Mouse (Mus musculus) liver, adult (tissue): Measurements from ENCODE around the gene Zdhhc1.

Experiments
- GATA4 ChIP-seq: IDR thresholded peaks from 2 replicates; pipeline ENCODE4 v1.6.1; 2014; ENCODE audit warnings: mild to moderate bottlenecking, low read length; ENCODE audit not compliant: insufficient replicate concordance

Zdhhc1 gene

DNA sequence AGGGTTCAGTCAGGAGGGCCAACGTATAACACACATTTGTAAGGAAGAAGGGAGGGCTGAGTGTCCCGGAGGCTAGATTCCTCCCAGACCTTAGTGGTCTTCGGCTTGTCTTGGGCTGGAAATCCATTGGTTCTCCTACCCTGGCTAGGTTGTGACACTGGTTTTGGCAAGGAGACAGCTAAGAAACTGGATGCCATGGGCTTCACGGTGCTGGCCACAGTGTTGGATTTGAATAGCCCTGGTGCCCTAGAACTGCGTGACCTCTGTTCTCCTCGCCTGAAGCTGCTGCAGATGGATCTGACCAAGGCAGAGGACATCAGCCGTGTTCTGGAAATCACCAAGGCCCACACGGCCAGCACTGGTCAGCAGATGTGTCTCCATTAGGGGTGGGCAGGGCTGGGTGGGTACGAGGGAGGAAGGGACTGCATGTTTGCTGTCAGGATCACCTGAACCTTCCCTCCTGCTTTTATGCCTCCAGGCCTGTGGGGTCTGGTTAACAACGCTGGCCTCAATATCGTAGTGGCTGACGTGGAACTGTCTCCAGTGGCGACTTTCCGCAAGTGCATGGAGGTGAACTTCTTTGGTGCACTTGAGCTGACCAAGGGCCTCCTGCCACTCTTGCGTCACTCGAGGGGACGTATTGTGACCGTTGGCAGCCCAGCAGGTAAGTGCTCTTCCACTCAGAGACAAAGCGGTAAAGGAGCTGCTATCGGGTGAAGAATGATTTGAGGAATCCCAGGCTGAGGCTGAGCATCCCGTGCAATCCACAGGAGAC is 25.5 kb upstream of the Zdhhc1 start:
- no peak for TF ChIP-seq GATA4

DNA sequence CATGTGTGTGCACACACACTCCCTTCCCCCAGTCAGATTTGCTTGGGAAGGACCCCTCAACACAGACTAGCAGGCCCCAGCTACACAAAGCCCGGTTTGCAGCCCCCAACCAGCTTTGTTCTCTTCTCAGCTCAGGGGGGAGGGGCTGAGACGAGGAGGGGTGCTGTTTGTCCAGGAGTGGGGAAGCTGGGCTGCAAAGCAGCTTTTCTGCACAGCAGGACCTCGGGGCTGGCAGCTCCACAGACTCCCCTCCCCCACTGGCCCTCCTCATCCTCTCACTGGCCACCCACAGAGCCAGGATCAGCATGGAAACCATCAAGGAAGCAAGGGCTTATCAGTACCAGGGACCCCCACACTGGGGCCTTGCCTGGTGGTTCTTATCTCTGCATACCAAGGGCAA is 24.4 kb upstream of the Zdhhc1 start:
- no peak for TF ChIP-seq GATA4

DNA sequence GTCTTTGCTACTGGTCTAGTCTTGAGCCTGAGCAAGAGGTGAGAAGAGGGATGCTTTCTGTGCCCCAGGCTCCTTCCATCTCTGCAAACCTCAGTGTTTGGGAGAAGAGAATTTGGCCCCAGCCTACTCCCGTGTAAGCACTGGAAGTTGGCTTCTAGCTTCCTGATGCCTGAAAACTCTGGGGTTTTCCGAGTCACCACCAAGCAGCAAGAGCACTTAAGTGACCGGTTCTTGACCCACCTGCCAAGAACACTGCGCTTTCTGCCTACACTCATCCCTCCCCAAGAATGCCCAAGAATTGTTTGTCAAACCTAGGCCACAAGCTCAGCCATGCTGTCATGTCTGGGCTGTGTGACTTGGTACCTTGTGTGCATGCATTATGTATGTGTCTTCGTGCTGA is 23.8 kb upstream of the Zdhhc1 start:
- TF ChIP-seq GATA4: no peak

DNA sequence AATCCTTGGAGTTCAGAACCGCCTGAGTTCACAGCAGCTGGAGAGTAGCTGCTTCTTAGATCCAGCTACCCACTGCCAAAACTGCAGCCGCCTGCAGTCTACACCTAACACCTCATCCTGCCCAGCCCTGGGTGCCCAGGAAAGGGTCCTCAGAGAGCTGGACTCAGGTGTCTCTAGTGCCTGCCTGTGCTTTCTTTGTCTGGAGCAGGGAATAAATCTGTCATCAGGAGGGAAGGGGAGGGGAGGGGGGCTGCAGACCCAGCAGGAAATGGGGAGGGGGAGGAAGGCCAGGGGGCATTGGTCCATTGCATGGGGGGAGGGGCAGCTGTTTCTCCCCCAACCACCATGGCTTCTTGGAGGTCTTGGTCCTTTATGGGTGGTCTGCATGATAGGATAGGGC is 22.9 kb upstream of the Zdhhc1 start:
- TF ChIP-seq GATA4: no peak

DNA sequence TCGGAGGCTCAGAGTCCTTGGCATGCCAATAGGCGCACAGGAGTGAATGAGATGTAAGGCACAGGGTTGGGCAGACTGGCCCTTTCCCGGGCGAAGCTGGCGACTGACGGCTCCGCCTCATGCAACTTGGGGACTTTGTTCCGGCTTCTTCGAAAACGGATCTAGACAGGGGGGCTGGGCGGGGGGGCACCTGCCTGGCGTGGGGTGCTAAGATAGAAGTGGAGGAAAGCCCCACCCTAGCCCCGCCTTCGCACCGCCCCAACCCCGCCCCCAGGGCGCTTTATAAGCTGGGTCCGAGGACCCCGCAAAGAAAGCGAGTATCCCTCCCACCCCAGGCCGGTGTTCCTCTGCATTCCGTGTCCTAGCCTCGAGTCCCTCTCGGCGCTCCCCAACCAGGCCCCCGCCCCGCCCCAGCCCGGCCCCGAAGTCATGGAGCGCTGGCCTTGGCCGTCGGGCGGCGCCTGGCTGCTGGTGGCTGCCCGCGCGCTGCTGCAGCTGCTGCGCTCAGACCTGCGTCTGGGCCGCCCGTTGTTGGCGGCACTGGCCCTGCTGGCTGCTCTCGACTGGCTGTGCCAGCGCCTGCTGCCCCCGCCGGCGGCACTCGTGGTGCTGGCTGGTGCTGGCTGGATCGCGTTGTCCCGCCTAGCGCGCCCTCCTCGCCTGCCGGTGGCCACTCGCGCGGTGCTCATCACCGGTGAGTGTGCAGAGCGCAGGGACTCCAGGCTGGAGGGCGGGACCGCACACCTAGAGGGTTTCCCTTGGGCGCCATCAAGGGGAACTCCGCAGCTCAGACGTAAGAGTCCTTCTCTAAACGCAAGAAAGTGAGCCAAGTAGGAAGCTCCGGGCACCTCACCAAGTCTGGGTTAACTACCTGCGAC is 22.0 kb upstream of the Zdhhc1 start, which contains the start of gene Hsd11b2:
TSS of gene Hsd11b2 (plus strand) at position 320 of the 878 bp plus-strand sequence.
- TF ChIP-seq GATA4: no peak

DNA sequence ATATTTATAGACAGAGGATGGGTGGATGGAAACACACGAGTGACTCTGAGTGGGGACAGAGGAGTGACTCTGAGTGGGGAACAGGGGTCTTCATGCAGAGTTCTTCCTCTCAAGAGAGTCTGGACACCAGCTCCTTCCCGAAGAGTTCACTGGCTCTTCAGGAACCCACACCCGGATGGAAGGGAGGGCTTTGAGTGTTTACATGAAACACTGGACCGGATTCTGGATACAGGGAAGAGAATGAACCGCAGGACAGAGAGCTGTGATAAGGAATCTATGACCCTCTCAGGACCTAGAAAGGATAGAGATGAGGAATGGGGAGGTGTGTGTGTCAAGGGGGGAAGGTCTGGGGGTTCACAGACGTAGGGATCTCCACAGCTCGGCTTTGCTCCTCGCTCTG is 20.6 kb upstream of the Zdhhc1 start:
- TF ChIP-seq GATA4: no peak

DNA sequence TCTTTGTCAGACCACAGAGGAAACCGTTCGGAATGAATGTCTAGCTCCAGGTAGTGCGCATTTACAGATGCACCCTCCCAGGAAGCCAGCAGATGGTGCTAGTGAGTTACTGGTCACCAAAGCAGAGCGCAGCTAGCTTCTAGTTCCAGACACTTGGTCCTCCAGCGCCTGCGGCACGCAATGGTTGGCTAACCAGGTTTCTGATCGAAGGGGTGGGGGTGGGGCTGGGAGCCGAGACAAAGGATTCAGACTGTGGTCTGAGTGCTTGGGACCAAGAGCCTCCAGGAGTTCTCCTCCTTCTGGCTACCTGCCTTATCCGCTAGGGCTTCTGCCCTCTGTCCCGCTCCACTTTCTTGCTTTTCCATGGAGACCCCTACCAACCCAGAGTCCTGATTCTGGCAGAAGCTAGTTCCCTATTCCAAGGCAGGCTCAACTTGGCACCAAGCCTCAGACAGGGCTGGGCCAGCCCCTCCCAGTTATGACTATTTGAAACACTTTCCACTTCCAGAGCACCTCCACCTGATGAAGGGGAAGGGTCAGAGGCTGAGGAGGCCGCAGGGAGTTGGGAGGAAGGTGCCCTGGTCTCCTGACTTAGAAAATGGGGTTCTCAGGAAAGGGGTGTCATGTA is 19.4 kb upstream of the Zdhhc1 start:
- no peak for TF ChIP-seq GATA4

DNA sequence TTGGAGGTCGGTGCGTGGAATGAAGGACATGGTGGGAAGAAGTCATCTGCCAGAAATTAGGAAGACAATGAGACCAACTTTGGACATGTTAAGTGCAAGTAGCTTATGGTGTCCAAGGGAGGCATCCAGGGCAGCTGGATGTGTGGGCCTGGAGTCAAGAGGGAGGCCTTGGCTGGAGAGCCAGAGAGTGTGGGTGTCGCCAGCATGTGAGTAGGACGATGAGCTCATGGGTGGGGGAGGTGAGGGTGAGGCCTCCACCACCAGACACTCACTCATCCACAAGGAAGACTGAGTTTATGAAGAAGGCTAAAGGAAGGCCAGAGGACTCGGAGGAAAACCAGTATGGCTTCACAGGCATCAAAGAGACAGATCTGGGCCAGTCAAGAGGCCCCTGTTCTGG is 18.0 kb upstream of the Zdhhc1 start:
- TF ChIP-seq GATA4: no peak

DNA sequence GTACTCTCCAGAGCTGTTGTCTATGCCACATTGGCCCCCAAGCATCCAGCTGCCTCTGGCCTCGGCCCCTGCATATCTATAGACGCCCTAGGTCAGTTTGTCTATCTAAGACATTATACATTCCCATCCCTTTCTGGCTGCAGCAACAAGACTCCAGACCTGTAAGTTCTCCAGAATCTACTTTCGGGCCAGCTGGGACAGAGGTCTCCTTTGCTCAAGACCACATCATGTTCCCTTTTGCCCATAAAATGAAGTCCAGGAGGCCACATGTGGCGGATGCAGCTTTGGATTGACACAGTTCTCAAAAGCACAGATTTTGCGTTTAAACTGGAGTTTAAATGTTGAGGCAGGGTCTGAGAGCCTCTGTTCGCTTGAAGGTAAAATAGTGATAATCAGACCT is 17.5 kb upstream of the Zdhhc1 start:
- no peak for TF ChIP-seq GATA4

DNA sequence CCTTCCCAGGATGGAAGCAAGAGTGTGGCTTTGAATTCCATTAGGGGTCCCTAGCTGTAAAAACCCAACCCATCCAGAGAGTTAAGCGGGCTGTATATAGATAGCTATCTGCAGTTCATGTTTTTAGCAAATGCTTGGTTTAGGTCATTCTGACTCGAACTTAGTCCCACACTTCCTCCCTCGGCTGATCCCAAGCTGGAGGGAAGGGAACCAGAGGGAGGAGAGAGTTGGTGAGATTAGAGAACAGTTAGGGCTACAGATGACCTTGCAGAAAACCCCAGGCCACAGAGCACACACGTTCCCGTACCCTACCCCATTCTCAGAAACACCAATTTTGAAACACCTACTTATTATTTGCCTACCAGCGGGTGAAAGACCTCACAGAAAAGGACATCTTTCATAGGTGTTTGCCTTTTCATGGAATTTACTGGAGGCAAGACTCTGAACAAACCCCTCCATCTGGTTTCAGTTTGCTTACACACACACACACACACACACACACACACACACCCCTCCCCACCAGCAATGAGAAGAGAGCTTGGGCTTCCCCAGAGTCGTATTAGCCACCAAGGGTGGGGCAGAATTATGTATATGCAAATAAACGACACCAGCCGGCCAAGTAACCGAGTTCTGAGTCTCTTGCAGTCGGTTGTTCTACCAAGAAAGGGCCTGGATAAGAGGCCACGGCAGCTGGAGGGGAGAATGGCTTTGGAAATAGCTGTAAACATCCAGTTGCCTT is 13.5 kb upstream of the Zdhhc1 start:
- TF ChIP-seq GATA4: no peak

DNA sequence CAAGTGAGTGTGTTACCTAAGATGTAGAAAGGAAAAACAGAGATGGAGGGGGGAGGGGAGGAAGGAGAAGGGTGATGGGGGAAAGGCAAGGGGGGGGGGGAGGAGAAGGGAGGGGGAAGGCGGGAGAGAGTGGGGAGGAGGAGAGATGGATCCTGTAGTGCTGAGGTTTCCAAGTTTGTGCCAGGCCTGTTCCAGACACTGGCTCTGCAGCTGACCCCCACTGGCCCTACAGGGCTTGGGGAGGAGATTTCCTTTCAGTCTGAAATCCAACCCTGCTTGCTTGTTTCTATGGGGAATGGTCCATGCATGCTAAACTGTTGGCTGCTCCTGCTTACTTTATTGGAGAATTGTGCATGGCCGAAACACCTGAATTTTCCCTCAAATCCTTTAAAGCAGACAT is 12.1 kb upstream of the Zdhhc1 start:
- no peak for TF ChIP-seq GATA4

DNA sequence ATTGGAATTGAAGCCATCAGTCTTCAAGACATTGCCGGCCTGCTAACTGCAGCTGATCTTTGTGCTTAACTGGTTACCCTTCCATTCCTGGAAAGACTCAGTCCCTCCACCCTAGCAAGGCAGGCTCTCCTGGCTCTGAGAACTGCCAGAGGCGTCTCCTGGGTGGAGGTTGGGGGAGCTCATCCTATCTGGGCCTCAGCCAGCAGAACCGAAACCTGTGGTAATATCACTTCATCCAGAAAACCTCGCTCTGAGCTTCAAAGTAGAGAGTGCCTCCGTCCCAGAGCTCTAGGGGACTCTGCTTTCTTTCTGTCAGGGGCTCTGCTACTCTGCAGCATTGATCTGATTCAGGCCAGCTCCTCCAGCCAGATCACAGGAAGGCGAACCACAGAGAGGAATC is 10.3 kb upstream of the Zdhhc1 start:
- TF ChIP-seq GATA4: no peak

DNA sequence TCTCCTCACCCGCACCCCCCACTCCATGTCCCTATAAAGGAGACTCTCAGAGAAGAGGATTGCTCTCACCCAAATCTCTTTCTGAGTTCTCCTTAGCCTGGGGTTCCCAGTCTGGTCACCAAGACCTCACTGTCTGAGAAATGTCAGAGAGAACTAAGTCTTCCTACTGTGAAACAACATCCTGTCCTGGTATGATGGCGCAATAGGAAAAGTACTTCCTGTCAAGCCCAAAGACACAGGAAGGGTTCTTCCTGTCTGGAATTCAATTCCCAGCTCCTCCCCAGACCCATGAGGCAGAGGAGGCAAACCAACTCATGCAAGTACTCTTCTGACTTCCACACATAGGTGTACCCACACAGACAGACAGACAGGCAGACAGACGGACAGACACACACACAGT is 7.9 kb upstream of the Zdhhc1 start:
- no peak for TF ChIP-seq GATA4

DNA sequence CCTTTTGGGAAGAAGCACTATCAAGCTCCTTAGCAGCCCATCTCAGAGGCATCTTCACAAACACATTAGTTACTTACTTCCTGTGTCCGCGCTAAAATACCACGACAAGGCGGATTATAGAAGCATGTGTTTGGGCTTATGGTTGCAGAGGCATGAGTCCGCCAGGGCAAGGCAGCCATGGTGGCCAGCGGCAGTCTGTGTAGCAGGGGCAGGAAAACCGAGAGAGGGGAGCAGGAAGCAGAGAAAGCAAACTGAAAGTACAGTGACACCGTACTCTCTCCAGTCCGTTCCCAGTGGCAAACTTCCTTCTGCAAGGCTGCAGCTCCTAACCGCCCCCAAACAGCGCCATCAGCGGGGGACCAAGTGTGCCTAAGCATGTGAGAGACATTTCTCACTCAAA is 3.1 kb upstream of the Zdhhc1 start:
- no peak for TF ChIP-seq GATA4
